Mouse (Mus musculus) left cerebral cortex, postnatal 14 days (tissue): Measurements from ENCODE around the gene Atg2a. TPM values are rescaled to one million over a fixed set of nuclear protein-coding genes. Genes with fewer than 3 reads are reported as not detected.

Experiments used
- DNase-seq, 2 experiments: peaks; one replicate each; pipeline ENCODE4 v3.0.0; 2021 to 2022; ENCODE audit warnings: low spot score in 2 of 2, mixed read lengths in 1 of 2
- intact Hi-C: fragments of 180-260 bp; cut with DNase I; formaldehyde crosslinking; loops from one replicate; pipeline ENCODE4 v1.15.1; 2025
- total RNA-seq, 2 experiments: library from RNA; stranded (reverse); gene quantifications; 2 replicates each; pipeline ENCODE4 v1.2.3; 2021

Atg2a gene
- total RNA-seq, 2 experiments from 2014 or later = 37.8 to 38.5 TPM

GRCm38 (mm10) chr19:6272738-6273137 lies 31.3 kb downstream of the Atg2a start:
- peak; percentile 53 to 75 for DNase-seq
- intact Hi-C loops = no loop called here

DNA sequence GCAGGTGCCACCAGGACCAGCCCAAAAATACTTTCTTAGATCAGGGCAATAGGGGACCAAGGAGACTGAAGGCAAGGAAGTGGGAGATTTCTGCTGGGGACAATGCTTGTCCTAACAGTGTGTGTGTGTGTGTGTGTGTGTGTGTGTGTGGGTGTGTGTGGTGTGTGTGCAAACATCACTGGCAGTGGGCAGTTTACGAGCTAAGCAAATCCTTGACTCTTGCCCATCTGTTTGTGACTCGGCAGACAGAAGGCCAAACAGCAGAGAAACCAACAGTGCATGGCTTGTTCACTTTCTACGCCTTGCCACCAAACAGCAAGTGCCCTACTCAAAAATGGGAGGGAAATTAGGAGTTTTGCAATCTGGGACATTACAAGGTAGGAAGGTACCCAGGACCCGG lies 32.1 kb downstream of the Atg2a start:
- intact Hi-C loops = no loop called here
- no peak for DNase-seq

GRCm38 (mm10) chr19:6273998-6274608 lies 32.6 kb downstream of the Atg2a start:
- DNase-seq = no peak
- intact Hi-C loops = no loop called here

DNA sequence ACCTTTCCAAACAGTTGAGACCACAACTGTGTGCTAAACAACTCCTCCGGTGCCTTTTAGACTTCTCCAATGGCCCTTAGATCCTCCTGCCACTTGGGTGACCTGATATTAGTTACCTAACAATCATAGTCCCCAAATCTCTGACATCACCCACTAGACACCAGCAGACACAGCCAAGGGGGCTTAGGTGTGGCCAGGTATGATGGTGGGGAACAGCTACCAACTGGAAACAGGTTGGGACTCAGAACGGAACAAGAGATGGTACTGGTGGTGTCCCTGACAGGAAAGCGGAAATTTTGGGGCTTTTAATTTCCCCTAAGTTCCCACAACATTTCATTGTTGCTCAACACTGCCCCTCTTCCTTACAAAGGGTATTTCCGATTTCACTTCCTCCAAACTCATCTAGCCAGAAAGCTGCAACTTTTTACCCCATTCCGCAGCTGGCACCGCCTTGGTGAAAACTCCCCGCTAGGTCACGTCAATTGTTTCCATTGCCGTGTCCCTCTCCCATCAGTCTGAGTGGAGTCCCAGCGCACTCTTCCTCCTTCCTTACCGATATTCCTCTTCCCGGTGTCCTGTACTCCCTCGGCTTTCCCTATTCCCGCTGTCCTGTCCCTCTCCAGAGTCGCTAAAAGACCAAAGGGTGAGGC lies 34.4 kb downstream of the Atg2a start:
- intact Hi-C loops = no loop called here
- DNase-seq = no peak

- intact Hi-C loops = no loop called here
- DNase-seq = peak; percentile 97 to 98
These were observed 35.3 kb downstream of the Atg2a start, which contains the start of gene Ehd1 for GRCm38 (mm10) chr19:6276426-6277421. Gene Ehd1 (plus strand): TSS chr19:6276725.

DNA sequence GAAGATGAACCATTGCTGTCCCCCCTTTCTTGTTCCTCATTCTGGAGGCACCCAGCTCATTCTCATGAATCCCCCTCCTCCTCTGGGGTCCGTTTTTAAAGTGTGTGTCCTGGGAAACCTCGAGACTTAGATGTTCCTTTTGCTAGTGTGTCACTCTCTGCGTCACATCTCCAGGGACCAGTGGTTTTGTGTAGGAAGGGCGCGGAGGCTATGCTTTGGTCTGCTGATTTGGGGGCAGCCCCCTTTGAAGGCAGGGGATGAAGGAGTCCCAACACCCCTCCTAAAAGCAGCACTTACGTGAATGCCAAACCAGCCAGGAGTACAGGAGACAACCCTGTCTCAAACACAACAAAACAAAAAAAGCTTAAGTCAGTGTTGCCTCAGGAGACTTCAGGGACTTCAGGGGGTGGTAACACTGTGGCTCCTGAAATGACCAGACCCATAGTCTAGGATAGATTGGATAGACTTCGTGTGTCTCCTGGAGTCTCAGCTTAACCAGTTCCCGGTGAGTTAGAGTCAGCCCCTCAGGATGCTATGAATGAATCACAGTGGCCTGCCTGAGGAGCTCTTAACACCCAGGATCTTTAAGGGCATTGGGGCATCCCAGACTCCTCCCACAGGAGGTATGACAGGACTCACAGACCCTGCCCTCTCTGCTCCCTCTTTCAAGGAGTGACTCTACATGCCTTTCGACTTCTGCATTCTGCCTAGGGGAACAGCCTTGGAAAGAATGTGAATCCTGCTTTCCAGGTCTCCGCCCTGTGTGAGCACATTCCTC lies 36.4 kb downstream of the Atg2a start:
- no peak for DNase-seq
- intact Hi-C loops = no loop called here

GRCm38 (mm10) chr19:6278439-6279073 lies 37.1 kb downstream of the Atg2a start:
- no peak for DNase-seq
- intact Hi-C loops = no loop called here

DNA sequence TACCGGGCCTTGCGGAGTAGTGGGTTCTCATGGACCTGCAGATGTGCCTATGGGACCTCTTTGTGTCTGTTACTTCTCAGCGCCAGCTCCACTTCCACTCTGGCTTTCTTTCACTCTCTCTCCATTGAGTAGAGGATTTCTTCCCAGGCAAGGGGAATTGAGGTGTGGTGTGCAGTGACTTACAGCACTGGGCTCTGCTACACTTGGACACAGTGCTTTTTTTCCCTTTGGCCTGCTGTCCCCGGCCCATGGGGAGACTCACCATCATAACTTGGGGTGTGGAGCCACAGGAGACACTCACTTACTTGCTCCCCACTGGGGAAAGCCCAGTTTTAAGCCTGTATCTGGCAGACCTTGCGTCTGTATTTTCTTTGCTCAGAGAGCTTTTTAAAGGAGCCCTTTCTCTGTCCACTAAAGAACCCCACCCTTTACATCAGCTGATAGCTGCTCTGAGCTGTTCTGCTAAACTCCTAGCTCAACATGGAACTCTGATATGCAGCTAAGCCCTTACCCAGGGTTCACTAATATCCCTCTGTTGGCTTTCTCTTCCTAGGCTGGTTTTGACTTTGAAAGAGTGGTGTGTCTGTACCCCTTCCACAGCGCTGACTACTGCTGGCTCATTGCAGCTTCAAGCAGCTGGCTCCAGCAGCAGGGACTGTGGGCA lies 38.1 kb downstream of the Atg2a start:
- intact Hi-C loops = no loop called here
- DNase-seq = no peak

- intact Hi-C loops = no loop called here
These were observed 39.1 kb downstream of the Atg2a start for GRCm38 (mm10) chr19:6280554-6280953.

DNA sequence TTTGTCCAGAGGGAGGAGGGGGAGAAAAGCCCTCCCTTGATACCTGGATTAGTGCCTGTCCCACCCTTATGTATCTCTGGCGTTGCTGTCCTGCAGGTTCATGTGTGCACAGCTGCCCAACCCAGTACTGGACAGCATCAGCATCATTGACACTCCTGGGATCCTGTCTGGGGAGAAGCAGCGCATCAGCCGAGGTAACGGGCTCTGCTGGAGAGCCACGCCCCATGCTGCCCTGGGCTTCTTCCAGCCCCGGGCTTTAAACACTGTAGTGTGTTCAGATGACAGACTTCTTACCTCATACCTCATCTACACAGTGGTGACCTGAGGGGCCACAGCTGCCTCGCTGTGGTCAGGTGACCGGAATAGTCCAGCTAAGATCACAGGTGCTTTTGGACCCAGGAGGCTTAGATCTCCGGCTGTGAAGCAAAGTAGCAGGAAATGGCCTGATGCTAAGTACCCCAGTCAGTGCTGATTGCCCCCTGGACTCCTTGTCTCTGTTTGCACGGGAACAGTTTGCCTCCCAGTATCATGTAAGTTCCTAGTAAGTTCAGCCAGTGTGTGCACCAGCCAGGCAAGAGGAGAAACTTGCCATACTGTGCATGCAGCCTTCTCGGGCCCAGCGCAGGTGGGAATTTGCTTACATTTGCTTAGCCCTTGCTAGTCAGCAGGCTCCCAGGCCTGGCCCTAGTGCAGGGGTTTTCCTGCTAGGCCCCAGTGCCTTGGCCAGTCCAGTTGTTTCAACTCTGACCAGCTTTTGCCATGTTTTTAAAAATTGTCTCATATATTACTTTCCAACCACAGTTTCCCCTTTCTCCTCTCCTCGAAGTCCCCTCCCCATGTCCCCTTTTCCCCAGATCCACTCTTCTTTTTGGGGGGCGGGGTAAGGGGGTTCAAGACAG lies 39.9 kb downstream of the Atg2a start:
- intact Hi-C loops = no loop called here
- DNase-seq = no peak

More at GRCm38 (mm10) chr19:6280554-6280953, 39.1 kb downstream of the Atg2a start:
- no peak for DNase-seq

- DNase-seq = no peak
- intact Hi-C loops = no loop called here
These were observed 41.5 kb downstream of the Atg2a start for GRCm38 (mm10) chr19:6283001-6283400.

- intact Hi-C loops = no loop called here
- DNase-seq = no peak
These were observed 43.0 kb downstream of the Atg2a start for GRCm38 (mm10) chr19:6284502-6284901.

DNA sequence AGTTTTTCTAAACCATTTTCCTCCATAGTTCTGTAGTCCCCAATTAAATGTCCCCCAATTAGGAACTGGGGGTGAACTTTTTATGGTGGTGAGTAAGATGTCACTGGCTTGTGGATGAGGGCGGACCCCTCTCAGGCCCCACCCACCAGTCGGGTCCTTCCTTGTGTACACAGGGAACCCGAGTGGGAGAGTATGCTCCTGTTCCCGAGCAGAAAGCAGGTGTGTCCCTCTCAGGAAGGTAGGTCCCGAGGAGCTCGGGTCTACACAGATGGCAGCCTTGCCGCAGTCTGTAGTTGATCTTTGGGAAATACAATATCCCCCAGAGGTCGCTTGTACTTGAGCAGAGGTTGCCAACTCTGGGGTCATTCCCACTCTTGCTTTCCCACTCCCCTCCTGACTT lies 43.8 kb downstream of the Atg2a start:
- intact Hi-C loops = no loop called here

GRCm38 (mm10) chr19:6285632-6286433 lies 44.4 kb downstream of the Atg2a start:
- intact Hi-C loops = no loop called here
- no peak for DNase-seq

More for the DNA sequence above, 43.8 kb downstream of the Atg2a start:
- no peak for DNase-seq

- DNase-seq = no peak
These were observed 45.2 kb downstream of the Atg2a start for GRCm38 (mm10) chr19:6286434-6287401.

More at GRCm38 (mm10) chr19:6286434-6287401, 45.2 kb downstream of the Atg2a start:
- intact Hi-C loops = no loop called here
